Mouse (Mus musculus) layer of hippocampus, adult 9-11 months (tissue): ENCODE measurements around the gene Ets2.
A peak's percentile ranks its signal among the peaks of the same experiment; 100 is the strongest.
"Not testable (repeated sequence)": the region's sequence is repeated elsewhere in the genome, so short reads cannot be mapped to it uniquely, and the experiment has no call there.

Source experiments
- DNase-seq: peaks from one replicate; pipeline ENCODE4 v3.0.0; 2022

The Ets2 gene

DNA sequence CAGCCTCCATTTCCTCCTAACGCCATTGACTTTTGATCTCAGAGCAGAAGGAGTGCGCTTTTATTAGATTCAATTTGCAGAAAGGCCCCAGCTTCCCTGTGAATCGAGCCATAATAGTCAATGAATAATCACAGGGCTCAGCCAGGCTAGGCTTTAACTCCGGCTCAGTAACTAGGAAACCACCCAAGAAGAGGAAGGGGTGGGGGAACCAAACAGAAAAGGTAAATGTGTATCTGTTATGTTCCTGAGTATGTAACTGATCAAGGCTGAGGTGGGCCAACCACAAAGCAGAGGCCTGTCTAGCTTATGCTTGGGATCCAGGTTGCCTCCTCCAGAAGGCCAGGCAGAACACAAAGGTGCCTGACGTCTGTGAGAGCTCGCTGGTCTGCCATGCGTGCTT lies 1.7 kb upstream of the Ets2 start:
- DNase-seq = no peak

GRCm38 (mm10) chr16:95702562-95703545 lies 979 bp downstream of the Ets2 start:
- DNase-seq = peak; percentile 42

GRCm38 (mm10) chr16:95703958-95704357 lies 2.1 kb downstream of the Ets2 start:
- DNase-seq = no peak

- peak; percentile 40 for DNase-seq
These were observed 2.9 kb downstream of the Ets2 start for GRCm38 (mm10) chr16:95704662-95705330.

- DNase-seq = no peak
These were observed 3.9 kb downstream of the Ets2 start for GRCm38 (mm10) chr16:95705771-95706170.

DNA sequence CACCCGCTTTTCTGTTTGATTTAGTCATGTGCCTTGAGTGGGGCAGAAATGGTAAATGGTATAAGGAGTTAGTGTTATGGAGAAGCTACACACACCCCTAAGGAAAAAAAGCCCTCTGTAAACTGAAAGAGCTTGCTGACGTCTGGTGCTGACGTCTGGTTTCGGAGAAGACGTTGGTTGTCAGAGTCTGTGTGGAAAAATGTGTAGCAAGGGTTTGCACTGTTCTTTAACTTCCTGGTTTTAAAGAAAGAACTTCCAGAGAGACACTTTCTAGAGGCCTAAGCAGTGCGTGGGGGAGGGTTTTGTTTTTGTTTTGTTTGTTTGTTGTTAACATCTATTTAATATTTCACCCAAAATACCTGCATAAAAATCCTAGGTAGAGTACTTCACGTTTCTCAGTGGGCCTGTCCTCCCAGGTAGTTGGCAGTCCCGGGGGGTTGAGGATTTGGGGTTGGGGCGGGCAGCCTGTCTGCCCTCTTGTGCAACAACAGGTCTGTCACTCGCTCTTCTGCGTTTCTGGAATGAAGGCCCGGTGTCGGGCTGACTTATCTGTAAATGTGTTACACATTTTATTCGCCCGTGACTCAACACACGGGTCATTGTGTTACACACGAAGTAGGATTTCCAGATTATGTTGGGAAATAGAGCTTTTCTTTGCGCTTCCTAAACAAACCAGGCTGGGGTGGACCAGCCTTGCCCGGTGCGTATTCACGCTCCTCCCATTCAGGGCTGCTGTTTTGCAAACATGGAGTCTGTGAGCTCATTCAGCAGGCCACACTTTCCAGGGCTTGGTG lies 6.5 kb downstream of the Ets2 start:
- DNase-seq = no peak

DNA sequence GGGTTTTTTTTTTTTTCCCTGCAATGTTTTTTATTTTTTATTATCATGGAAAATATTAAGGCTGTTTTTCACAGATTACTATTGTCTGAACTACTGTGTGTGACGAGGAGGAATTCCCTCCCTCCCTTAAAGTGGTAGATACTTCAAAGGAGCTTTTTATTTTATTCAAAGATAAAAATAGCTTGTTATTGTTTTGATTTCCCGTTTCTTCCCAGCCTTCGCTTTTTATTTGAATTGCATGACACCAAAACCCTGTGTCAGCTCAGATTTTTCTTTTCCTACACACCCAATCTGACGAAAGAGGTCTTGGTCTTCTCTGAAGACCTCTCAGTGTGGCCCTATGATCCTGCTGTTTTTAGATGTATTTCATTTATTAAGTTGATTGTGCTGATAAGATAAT lies 7.3 kb downstream of the Ets2 start:
- DNase-seq = no peak

- DNase-seq = no peak
These were observed 8.3 kb downstream of the Ets2 start for GRCm38 (mm10) chr16:95710129-95710528.

- no peak for DNase-seq
These were observed 10.2 kb downstream of the Ets2 start for GRCm38 (mm10) chr16:95712121-95712520.

- not testable (repeated sequence) for DNase-seq
These were observed 11.2 kb downstream of the Ets2 start for GRCm38 (mm10) chr16:95713077-95713476.

- no peak for DNase-seq
These were observed 13.2 kb downstream of the Ets2 start for GRCm38 (mm10) chr16:95715026-95715425.

DNA sequence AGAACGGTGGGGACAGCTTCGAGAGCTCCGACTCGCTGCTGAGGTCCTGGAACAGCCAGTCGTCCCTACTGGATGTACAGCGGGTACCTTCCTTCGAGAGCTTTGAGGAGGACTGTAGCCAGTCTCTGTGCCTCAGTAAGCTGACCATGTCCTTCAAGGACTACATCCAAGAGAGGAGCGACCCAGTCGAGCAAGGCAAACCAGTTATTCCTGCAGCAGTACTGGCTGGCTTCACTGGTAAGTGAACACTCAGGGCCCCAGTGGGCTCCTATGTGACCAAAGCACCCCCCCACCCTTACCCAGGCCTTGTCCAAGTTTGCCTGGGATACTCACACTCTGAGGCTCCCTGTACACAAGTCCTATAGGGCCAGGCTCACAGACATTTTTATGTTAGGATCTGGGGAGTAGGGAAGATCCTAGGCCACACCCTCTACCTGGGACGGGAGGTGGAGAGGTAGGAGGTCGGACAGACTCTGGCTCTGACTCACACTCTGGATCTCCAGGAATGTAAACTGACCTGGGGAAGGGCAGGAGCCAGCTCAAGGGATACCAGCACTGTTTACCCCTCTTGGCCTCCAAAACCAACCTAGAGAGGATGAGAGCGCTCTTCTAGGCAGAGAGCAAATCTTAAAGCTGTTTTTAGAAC lies 14.3 kb downstream of the Ets2 start:
- no peak for DNase-seq

DNA sequence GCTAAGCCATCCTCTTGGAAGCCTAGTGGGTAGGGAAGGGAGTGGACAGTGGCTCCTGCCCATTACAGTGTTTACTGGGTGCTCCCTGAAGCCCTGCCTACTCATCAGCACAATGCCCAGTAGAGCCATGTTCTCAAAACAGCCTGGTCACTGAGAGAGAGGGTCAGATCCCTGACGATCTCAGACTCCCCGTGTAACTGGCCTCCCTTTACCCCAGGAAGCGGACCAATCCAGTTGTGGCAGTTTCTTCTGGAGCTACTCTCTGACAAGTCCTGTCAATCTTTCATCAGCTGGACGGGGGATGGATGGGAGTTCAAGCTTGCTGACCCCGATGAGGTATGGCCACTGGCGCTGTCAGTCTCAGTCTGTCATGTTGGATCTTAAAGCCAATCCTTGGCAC lies 15.8 kb downstream of the Ets2 start:
- no peak for DNase-seq

DNA sequence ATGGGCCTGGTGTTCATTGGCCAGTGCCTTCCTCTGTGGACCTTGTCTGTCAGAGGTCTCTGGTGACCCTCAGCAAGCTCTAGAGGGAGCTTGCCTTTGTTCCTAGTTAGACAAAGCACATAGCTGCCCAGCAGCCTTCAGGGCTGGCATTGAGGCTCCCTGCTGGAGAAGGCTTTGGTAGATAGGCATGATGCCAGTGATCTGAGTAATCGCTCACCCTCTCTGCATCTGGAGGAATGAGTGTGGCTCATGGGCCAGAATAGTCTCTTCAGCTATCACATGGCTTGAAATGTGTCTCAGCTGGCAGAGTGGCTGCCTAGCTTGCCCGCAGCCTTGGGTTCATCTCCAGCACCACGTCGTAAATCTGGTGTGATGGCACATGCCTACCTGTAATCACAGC lies 16.2 kb downstream of the Ets2 start:
- no peak for DNase-seq

DNA sequence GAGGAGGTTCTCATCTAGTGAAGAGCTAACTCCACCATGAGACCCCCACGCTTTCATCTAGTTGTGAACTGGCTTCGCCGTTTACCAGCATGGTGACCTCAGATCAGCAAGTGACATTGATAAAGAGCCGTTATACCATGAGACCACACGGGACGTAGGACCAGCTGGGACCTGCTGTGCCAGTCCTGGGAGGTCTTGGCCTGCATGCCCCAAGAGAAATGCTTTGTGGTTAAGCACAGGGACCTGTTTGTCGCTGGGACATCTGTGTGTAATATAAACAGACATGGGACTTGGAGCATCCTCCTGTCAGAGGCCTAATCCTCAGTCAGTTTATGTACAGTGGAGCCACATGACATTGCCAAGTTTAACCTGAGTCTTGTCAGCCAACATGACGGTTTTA lies 18.7 kb downstream of the Ets2 start:
- DNase-seq = no peak

- no peak for DNase-seq
These were observed 22.4 kb downstream of the Ets2 start for GRCm38 (mm10) chr16:95724251-95724650.

- DNase-seq = no peak
These were observed 22.9 kb downstream of the Ets2 start for GRCm38 (mm10) chr16:95724776-95725175.

GRCm38 (mm10) chr16:95726802-95727201 lies 24.9 kb downstream of the Ets2 start:
- no peak for DNase-seq

DNA sequence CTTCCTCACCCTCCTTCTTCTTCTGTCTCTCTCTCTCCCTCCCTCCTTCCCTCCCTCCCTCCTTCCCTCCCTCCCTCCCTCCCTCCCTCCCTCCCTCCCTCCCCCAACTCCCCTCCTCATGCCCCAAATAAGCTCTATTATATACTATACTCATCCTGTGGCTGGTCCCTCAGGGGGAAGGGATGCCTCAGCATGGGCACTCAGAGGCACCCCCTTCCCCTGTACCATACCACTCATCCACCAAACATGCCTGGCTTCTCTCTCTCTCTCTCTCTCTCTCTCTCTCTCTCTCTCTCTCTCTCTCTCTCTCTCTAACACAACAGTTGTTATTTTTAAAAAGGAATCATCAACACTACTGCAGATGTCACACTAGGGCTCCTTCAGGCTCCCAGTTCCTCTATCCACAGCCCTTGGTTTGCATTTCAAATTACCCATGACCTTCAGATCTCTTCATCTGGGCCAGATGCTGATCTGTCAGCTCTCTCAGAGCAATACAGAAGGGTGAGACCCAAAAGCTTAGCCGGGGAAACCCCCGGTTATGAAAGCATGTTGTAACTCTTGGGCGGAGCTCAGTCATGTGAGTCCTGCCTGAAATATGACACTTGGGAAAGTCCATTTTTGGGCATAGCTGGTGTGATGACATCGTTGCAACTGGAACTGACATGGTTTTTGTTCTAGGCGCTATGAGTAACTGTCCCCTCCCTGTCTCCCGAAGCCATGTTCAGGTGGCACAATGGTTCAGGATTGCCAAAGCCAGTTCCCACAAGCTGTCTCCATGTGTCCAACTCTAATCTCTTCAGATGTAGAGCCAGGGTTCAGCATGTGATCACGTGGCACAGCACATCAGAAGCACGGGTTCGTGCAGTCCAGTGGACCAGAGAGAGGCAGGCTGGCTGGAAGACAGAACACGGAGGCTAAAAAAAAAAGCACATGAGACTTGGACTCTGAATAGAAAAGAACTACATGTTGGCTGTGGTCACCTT lies 26.9 kb downstream of the Ets2 start:
- no peak for DNase-seq

- peak; percentile 57 for DNase-seq
These were observed 27.9 kb downstream of the Ets2 start for GRCm38 (mm10) chr16:95729775-95730174.

DNA sequence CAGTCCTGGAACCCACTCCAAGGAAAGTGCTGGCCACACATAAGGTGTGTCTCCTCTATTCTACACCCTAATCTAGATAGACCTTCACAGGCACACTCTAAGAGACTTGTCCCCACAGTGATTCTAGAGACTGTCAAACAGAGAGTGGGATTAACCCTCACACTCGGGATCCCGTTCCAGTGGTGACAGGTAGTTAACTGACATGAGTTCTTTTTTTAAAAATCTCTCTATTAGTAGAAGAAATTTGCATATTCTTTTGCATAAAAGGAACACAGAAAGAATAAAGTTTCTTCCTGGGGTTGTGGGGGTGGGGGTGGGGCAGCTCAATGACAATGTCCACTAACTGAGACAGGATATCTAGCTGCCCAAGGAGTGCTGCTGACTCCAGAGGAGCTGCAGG lies 32.9 kb downstream of the Ets2 start:
- DNase-seq = no peak

- DNase-seq = no peak
These were observed 34.2 kb downstream of the Ets2 start for GRCm38 (mm10) chr16:95736059-95736458.
